Mouse (Mus musculus) G1E (cell line): ENCODE results near the gene Frem3. TPM values are rescaled to one million over a fixed set of nuclear protein-coding genes. Genes with fewer than 3 reads are reported as not detected.

Experiments used
- ATAC-seq: 2 replicates; pipeline ENCODE4 v1.8.0; 2016; ENCODE audit warnings: mild to moderate bottlenecking; ENCODE audit not compliant: insufficient number of reproducible peaks, poor library complexity, low FRiP score, severe bottlenecking; ENCODE audit errors: extremely low read depth
- DNase-seq: peaks from one replicate; pipeline ENCODE4 v3.0.0; 2012; ENCODE audit warnings: low spot score
- H3K27me3 ChIP-seq: 2 replicates; pipeline ENCODE4 v1.6.1; 2012; ENCODE audit warnings: mild to moderate bottlenecking, low read length, inconsistent platforms; ENCODE audit not compliant: insufficient read depth
- H3K36me3 ChIP-seq: replicated peaks from 2 replicates; pipeline ENCODE3; 2012; ENCODE audit warnings: mild to moderate bottlenecking, inconsistent platforms
- H3K4me1 ChIP-seq: 2 replicates; pipeline ENCODE4 v1.6.1; 2012; ENCODE audit warnings: low read depth, low read length, inconsistent platforms, mixed read lengths; ENCODE audit not compliant: insufficient read depth
- H3K4me3 ChIP-seq: 2 replicates; pipeline ENCODE4 v1.5.1; 2012; ENCODE audit warnings: low read depth, mild to moderate bottlenecking, inconsistent platforms, low read length, moderate library complexity, mixed read lengths
- H3K9me3 ChIP-seq: replicated peaks from 2 replicates; pipeline ENCODE4 v1.6.1; 2012; ENCODE audit warnings: inconsistent platforms
- CTCF ChIP-seq: IDR thresholded peaks from 2 replicates; pipeline ENCODE4 v1.5.1; 2012; ENCODE audit warnings: low read depth, low read length, inconsistent platforms, mixed read lengths
- GATA1 ChIP-seq: IDR thresholded peaks from 2 replicates; pipeline ENCODE4 v1.6.1; 2012; ENCODE audit warnings: borderline replicate concordance, low read length, inconsistent platforms, mixed read lengths
- GATA2 ChIP-seq: IDR thresholded peaks from 2 replicates; pipeline ENCODE4 v1.6.1; 2012; ENCODE audit warnings: low read depth, low read length, inconsistent platforms, borderline replicate concordance
- POLR2AphosphoS5 ChIP-seq: IDR thresholded peaks from 2 replicates; pipeline ENCODE4 v1.6.1; 2012; ENCODE audit warnings: low read depth, low read length, inconsistent platforms; ENCODE audit not compliant: insufficient replicate concordance
- TAL1 ChIP-seq: conservative IDR thresholded peaks from 2 replicates; pipeline ENCODE4 v1.6.1; 2012; ENCODE audit warnings: low read depth, low read length, inconsistent platforms, mixed read lengths
- polyA plus RNA-seq: library from polyadenylated mRNA; stranded (reverse); fragments of >175 nt; gene quantifications from 2 replicates; pipeline ENCODE4 v1.2.3, GENCODE M21; 2012
- total RNA-seq, 2 experiments: library from RNA; stranded (forward) in 1 of 2; stranded (reverse) in 1 of 2; fragments of 200-1000 nt in 1 of 2; fragments of >200 nt in 1 of 2; fragmentation: Nextera tagmentation in 1 of 2; gene quantifications; 2 replicates each; pipeline ENCODE4 v1.2.3; 2014 to 2017

The Frem3 gene
- total and polyA plus RNA-seq, 3 experiments = 0.11 TPM; not detected in 2

- Histone ChIP-seq H3K4me1 (peaks cover 22% of the 10 kb centered on the region), H3K27me3 (no peaks in the 10 kb centered on the region), H3K36me3 (no peaks in the 10 kb centered on the region), H3K9me3 (no peaks in the 10 kb centered on the region), H3K4me3 (no peak overlapping the region)
- TF ChIP-seq GATA1 (no peak), POLR2AphosphoS5 (no peak), GATA2 (no peak), TAL1 (no peak), CTCF (no peak)
- no peak for DNase-seq
- ATAC-seq = no peak
Observed at GRCm38 (mm10) chr8:80683756-80684335, 73.0 kb downstream of the Frem3 start.

GRCm38 (mm10) chr8:80688141-80688540 lies 77.3 kb downstream of the Frem3 start:
- H3K36me3 ChIP-seq = no peaks in the 10 kb centered on the region
- DNase-seq (peak; percentile 35), ATAC-seq (peak; percentile 73)
- TF ChIP-seq CTCF = peak; percentile 34; the same call in 1 of the 2 replicates
- TF ChIP-seq TAL1 = no peak
- TF ChIP-seq GATA1 = no peak
- no peak for TF ChIP-seq POLR2AphosphoS5
- TF ChIP-seq GATA2 = no peak
- H3K27me3 ChIP-seq = no peaks in the 10 kb centered on the region
- H3K4me3 ChIP-seq = no peak overlapping the region
- H3K4me1 ChIP-seq = peaks cover 17% of the 10 kb centered on the region; the same call in 1 of the 2 replicates
- H3K9me3 ChIP-seq = no peaks in the 10 kb centered on the region

DNA sequence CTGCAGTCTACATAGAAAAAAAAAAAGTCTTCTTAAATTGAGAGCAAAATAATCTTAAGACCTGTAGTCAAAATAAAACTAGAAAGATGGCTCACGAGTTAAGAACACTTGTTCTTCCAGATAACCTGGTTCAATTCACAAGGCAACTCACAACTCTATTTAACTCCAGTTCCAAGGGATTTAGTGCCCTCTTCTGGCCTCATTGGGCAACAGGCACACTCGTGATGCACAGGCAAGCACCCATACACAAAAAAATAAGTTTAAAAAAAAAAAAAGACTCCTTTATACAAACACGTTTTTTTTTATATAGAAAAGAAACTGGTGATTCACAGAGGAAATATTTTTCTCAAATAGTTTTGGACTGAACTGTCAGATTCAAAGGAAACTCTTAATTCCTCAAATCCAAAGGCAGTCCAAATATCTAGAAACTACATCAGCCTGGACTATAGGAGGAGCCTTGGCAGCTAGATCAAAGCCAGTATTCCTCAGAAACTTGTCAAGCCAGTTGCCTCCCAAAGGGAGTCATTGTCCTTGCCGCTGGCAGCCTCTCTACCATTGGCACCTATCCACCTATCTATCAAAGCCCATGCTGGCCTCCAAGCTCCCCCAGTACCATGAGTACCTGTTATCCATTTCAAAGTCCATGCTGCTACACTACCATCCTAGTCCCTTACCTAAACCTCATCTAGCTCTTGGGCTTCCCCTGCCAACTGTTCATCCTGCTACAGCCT lies 100.0 kb downstream of the Frem3 start:
- H3K4me1 ChIP-seq = peaks cover 7% of the 10 kb centered on the region; the same call in 1 of the 2 replicates
- H3K9me3 ChIP-seq = no peaks in the 10 kb centered on the region
- peaks cover 75% of the 10 kb centered on the region for H3K36me3 ChIP-seq
- DNase-seq (no peak), ATAC-seq (no peak)
- no peak for TF ChIP-seq GATA2
- TF ChIP-seq TAL1 = no peak
- no peak for TF ChIP-seq POLR2AphosphoS5
- no peak for TF ChIP-seq GATA1
- TF ChIP-seq CTCF = no peak
- no peaks in the 10 kb centered on the region for H3K27me3 ChIP-seq
- H3K4me3 ChIP-seq = no peak overlapping the region

GRCm38 (mm10) chr8:80714461-80714860 lies 103.6 kb downstream of the Frem3 start:
- ATAC-seq = no peak
- TF ChIP-seq POLR2AphosphoS5 (no peak), GATA2 (no peak), CTCF (no peak), TAL1 (no peak), GATA1 (no peak)

GRCm38 (mm10) chr8:80732326-80732725 lies 121.4 kb downstream of the Frem3 start:
- ATAC-seq (no peak), DNase-seq (no peak)
- peaks cover 71% of the 10 kb centered on the region for H3K36me3 ChIP-seq
- no peak overlapping the region for H3K4me3 ChIP-seq
- no peak for TF ChIP-seq GATA1
- no peak for TF ChIP-seq POLR2AphosphoS5
- TF ChIP-seq GATA2 = no peak
- no peak for TF ChIP-seq TAL1
- peaks cover 17% of the 10 kb centered on the region for H3K4me1 ChIP-seq
- H3K9me3 ChIP-seq = no peaks in the 10 kb centered on the region
- no peaks in the 10 kb centered on the region for H3K27me3 ChIP-seq

More at GRCm38 (mm10) chr8:80714461-80714860, 103.6 kb downstream of the Frem3 start:
- Histone ChIP-seq H3K9me3 (no peaks in the 10 kb centered on the region), H3K36me3 (peaks cover 67% of the 10 kb centered on the region), H3K4me1 (peaks cover 4% of the 10 kb centered on the region; the same call in 1 of the 2 replicates), H3K27me3 (no peaks in the 10 kb centered on the region), H3K4me3 (no peak overlapping the region)
- DNase-seq = no peak

DNA sequence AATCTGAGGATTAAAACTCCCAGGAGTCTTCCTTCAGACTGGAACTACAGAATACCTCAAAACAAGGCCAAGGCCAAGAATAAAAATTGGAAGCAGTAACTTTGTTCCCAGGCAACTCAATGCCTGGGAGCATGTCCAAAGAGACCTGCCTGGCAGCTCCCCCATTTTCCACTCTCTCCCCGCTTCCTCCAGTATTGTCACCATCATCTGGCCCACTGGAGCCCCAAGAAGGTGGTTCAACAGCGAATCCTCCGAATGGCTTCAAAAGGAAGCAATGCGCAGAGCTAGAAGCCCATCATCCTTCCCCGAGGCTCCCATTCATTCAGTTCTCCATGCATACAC lies 127.1 kb downstream of the Frem3 start:
- DNase-seq (no peak), ATAC-seq (no peak)
- H3K4me3 ChIP-seq = peak overlapping the region; percentile 83
- no peaks in the 10 kb centered on the region for H3K27me3 ChIP-seq
- TF ChIP-seq TAL1 (no peak), POLR2AphosphoS5 (no peak), GATA2 (no peak), CTCF (no peak), GATA1 (no peak)
- H3K9me3 ChIP-seq = peaks cover 4% of the 10 kb centered on the region
- H3K4me1 ChIP-seq = peaks cover 19% of the 10 kb centered on the region
- peaks cover 26% of the 10 kb centered on the region for H3K36me3 ChIP-seq
